Mouse (Mus musculus) lung, postnatal 0 days (tissue): ENCODE data around the gene Pkn3. TPM values are rescaled to one million over a fixed set of nuclear protein-coding genes. Genes with fewer than 3 reads are reported as not detected.
A peak's percentile ranks its signal among the peaks of the same experiment; 100 is the strongest.

Experiments used
- ATAC-seq: fragments of 200-750 bp; cut with Nextera tagmentation; 2 replicates; pipeline ENCODE4 v1.8.0; 2017; ENCODE audit warnings: moderate library complexity
- DNase-seq: peaks from one replicate; pipeline ENCODE4 v3.0.0-alpha.2; 2016; ENCODE audit warnings: low spot score
- H3K27ac ChIP-seq: fragments of 300-500 bp; sonication (generic); 2 replicates; pipeline ENCODE4 v1.5.1; 2014; ENCODE audit warnings: antibody characterized with exemption, mild to moderate bottlenecking, low read length, mixed read lengths
- H3K27me3 ChIP-seq: fragments of 300-500 bp; sonication (generic); replicated peaks from 2 replicates; pipeline ENCODE4 v1.6.1; 2014; ENCODE audit warnings: low read length, mixed read lengths; ENCODE audit not compliant: insufficient read depth
- H3K36me3 ChIP-seq: fragments of 300-500 bp; sonication (generic); 2 replicates; pipeline ENCODE4 v1.6.1; 2014; ENCODE audit warnings: low read length, mixed read lengths; ENCODE audit not compliant: insufficient read depth
- H3K4me1 ChIP-seq: fragments of 300-500 bp; sonication (generic); 2 replicates; pipeline ENCODE4 v1.6.1; 2014; ENCODE audit warnings: antibody characterized with exemption, low read depth, low read length, mixed read lengths; ENCODE audit not compliant: insufficient read depth
- H3K4me2 ChIP-seq: fragments of 300-500 bp; sonication (generic); replicated peaks from 2 replicates; pipeline ENCODE4 v1.6.1; 2014; ENCODE audit warnings: low read depth, mild to moderate bottlenecking, low read length, moderate library complexity, mixed read lengths
- H3K4me3 ChIP-seq: fragments of 300-500 bp; sonication (generic); 2 replicates; pipeline ENCODE4 v1.5.1; 2014; ENCODE audit warnings: low read depth, low read length
- H3K9ac ChIP-seq: fragments of 300-500 bp; sonication (generic); replicated peaks from 2 replicates; pipeline ENCODE4 v1.6.1; 2014; ENCODE audit warnings: low read depth, mild to moderate bottlenecking
- H3K9me3 ChIP-seq: fragments of 300-500 bp; sonication (generic); 2 replicates; pipeline ENCODE4 v1.6.1; 2016; ENCODE audit warnings: low read length, mixed read lengths
- CTCF ChIP-seq: IDR thresholded peaks from 2 replicates; pipeline ENCODE4 v1.5.1; 2016; ENCODE audit warnings: antibody characterized with exemption, mild to moderate bottlenecking
- EP300 ChIP-seq: IDR thresholded peaks from 2 replicates; pipeline ENCODE4 v1.6.1; 2016; ENCODE audit warnings: antibody characterized with exemption, mild to moderate bottlenecking, control low read depth
- WGBS: fragments of 180-500 bp; shearing (Covaris S2); extraction: QIAGEN DNeasy Blood & Tissue Kit; methylation state at CpG from one replicate; pipeline ENCODE4 v1.1.7; 2014; 5-methylcytosine and 5-hydroxymethylcytosine counted together
- polyA plus RNA-seq: library from polyadenylated mRNA; unstranded; fragments of >200 nt; fragmentation: Nextera tagmentation; extraction: Ambion mirVana; gene quantifications from 2 replicates; pipeline ENCODE4 v1.2.1, GENCODE M21; 2015

Gene Pkn3
- polyA plus RNA-seq, 1 experiment from 2014 or later, result 9.8 TPM

- H3K4me3 ChIP-seq, result peak overlapping the region; percentile 51
- H3K4me2 ChIP-seq, result peak overlapping the region; percentile 86
- H3K27me3 ChIP-seq, result no peaks in the 10 kb centered on the region
- H3K9ac ChIP-seq, result peak overlapping the region; percentile 69
- peak; percentile 85 for DNase-seq
- TF ChIP-seq CTCF (no peak), EP300 (no peak)
- no peaks in the 10 kb centered on the region for H3K9me3 ChIP-seq
- H3K4me1 ChIP-seq, result peaks cover 14% of the 10 kb centered on the region
- H3K36me3 ChIP-seq, result no peaks in the 10 kb centered on the region
- under 1% methylated on average over 40 of the region's 40 CpGs for WGBS
- ATAC-seq, result peak; percentile 22
- peak overlapping the region; percentile 91 for H3K27ac ChIP-seq
Measured at GRCm38 (mm10) chr2:30062249-30063093, 15.0 kb upstream of the Pkn3 start.

- H3K27me3 ChIP-seq, result no peaks in the 10 kb centered on the region
- no peaks in the 10 kb centered on the region for H3K9me3 ChIP-seq
- peak overlapping the region; percentile 86 for H3K4me2 ChIP-seq
- peak overlapping the region; percentile 69 for H3K9ac ChIP-seq
- H3K36me3 ChIP-seq, result no peaks in the 10 kb centered on the region
- H3K4me1 ChIP-seq, result peaks cover 14% of the 10 kb centered on the region
- peak overlapping the region; percentile 51 for H3K4me3 ChIP-seq
- DNase-seq (peak; percentile 6), ATAC-seq (no peak)
- 5% methylated on average over 8 of the region's 8 CpGs for WGBS
- H3K27ac ChIP-seq, result peak overlapping the region; percentile 91
- TF ChIP-seq CTCF, result no peak
- TF ChIP-seq EP300, result no peak
Measured at GRCm38 (mm10) chr2:30063235-30063634, 14.2 kb upstream of the Pkn3 start.

GRCm38 (mm10) chr2:30063791-30064190, 13.7 kb upstream of the Pkn3 start:
- TF ChIP-seq CTCF (no peak), EP300 (no peak)
- peaks cover 14% of the 10 kb centered on the region for H3K4me1 ChIP-seq
- no peak overlapping the region for H3K9ac ChIP-seq
- H3K36me3 ChIP-seq, result no peaks in the 10 kb centered on the region
- 15% methylated on average over 3 of the region's 3 CpGs for WGBS
- H3K9me3 ChIP-seq, result no peaks in the 10 kb centered on the region
- no peaks in the 10 kb centered on the region for H3K27me3 ChIP-seq
- H3K4me2 ChIP-seq, result peak overlapping the region; percentile 86
- DNase-seq (peak; percentile 27), ATAC-seq (no peak)
- peak overlapping the region; percentile 91 for H3K27ac ChIP-seq
- H3K4me3 ChIP-seq, result 0 out of 2 replicates have a peak overlapping the region, but pooled peaks have one; percentile 51

- peak overlapping the region; percentile 91 for H3K27ac ChIP-seq
Measured at GRCm38 (mm10) chr2:30064298-30064697, 13.2 kb upstream of the Pkn3 start.

GRCm38 (mm10) chr2:30066046-30066901, 11.2 kb upstream of the Pkn3 start:
- Histone ChIP-seq H3K9ac (peak overlapping the region; percentile 78), H3K27me3 (no peaks in the 10 kb centered on the region)
- ATAC-seq, result peak; percentile 94

More at GRCm38 (mm10) chr2:30064298-30064697, 13.2 kb upstream of the Pkn3 start:
- no peak overlapping the region for H3K9ac ChIP-seq
- H3K4me1 ChIP-seq, result peaks cover 14% of the 10 kb centered on the region
- 37% methylated on average over 3 of the region's 3 CpGs for WGBS
- no peaks in the 10 kb centered on the region for H3K36me3 ChIP-seq
- H3K4me2 ChIP-seq, result no peak overlapping the region
- no peak for ATAC-seq
- TF ChIP-seq CTCF, result no peak
- no peak for TF ChIP-seq EP300
- H3K4me3 ChIP-seq, result no peak overlapping the region
- H3K9me3 ChIP-seq, result no peaks in the 10 kb centered on the region
- no peak for DNase-seq
- no peaks in the 10 kb centered on the region for H3K27me3 ChIP-seq

More at GRCm38 (mm10) chr2:30066046-30066901, 11.2 kb upstream of the Pkn3 start:
- no peak for TF ChIP-seq EP300
- no peak for TF ChIP-seq CTCF
- no peaks in the 10 kb centered on the region for H3K9me3 ChIP-seq
- under 1% methylated on average over 52 of the region's 101 CpGs for WGBS
- peak overlapping the region; percentile 94 for H3K4me2 ChIP-seq
- peak overlapping the region; percentile 99 for H3K4me3 ChIP-seq
- H3K4me1 ChIP-seq, result peaks cover 14% of the 10 kb centered on the region
- no peaks in the 10 kb centered on the region for H3K36me3 ChIP-seq
- H3K27ac ChIP-seq, result peak overlapping the region; percentile 96
- DNase-seq, result peak; percentile 98
